Mouse (Mus musculus): ENCODE data around the gene AC170998.1. TPM values are rescaled to one million over a fixed set of nuclear protein-coding genes. Genes with fewer than 3 reads are reported as not detected.
A peak's percentile ranks its signal among the peaks of the same experiment; 100 is the strongest.

Gene AC170998.1
- polyA plus RNA-seq, 1 experiment, result 2.0 TPM

- no peak for TF ChIP-seq POLR2A (IDR thresholded peaks at IDR 0.05; ENCODE audit: borderline replicate concordance, insufficient read depth, low read length)
- TF ChIP-seq CTCF (IDR thresholded peaks at IDR 0.05; ENCODE audit: borderline replicate concordance, insufficient read depth, low read depth, low read length), result no peak
- H3K27me3 ChIP-seq (ENCODE audit: control insufficient read depth, insufficient read depth, low read length), result no peaks in the 10 kb centered on the region
- 3% methylated on average over 4 of the region's 4 CpGs for WGBS
- peak; percentile 47 to 71 for DNase-seq
- H3K4me3 ChIP-seq (replicated peaks; ENCODE audit: insufficient read depth, low read depth, low read length), result no peak overlapping the region
- peak overlapping the region; percentile 96 for H3K27ac ChIP-seq (ENCODE audit: insufficient read depth, low read length)
- H3K4me1 ChIP-seq (ENCODE audit: control insufficient read depth, insufficient read depth, low read length), result peaks cover 26% of the 10 kb centered on the region
These were observed 27.6 kb upstream of the AC170998.1 start for GRCm38 (mm10) chr17:28698245-28698644.

DNA sequence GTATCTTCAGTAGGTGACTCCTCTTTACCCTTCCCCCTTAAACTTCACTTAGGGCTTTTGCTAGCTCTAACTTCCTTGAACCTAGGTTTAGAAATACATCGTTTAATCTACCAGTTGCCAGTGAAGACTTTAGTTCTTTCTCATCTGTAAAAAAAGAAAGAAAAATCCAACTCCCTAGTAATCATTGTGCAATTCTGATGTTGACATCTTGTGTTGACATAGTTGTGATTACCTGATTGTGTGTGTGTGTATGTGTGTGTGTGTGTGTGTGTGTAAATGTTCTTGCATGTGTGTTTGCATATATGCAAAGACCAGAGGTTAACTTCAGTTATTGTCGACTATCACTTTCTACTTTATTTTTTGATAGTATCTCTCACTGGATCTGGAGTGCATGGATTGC is 27.2 kb upstream of the AC170998.1 start:
- WGBS, result 72% methylated on average over 2 of the region's 2 CpGs
- no peak for TF ChIP-seq CTCF (IDR thresholded peaks at IDR 0.05; ENCODE audit: borderline replicate concordance, insufficient read depth, low read depth, low read length)
- TF ChIP-seq POLR2A (IDR thresholded peaks at IDR 0.05; ENCODE audit: borderline replicate concordance, insufficient read depth, low read length), result no peak
- H3K27ac ChIP-seq (ENCODE audit: insufficient read depth, low read length), result 0 out of 2 replicates have a peak overlapping the region, but pooled peaks have one; percentile 96

DNA sequence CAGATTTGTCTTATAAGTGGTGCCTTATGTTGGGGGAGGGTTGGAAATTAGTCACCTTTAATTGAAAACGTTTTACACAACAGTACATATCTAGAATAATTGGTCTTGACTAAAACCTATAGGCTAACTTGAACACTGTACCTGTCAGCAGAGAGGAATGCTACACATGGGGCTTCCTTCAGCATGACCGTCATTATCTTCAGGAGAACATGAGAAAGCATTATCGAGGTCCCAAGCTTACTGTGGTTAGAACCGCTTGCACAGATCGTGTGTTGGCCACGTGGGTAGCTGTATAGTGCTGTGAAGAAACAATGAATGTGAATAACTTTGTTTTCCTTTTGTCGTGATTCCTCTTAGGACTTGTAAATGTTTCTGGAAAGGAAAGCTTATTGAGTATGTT is 26.1 kb upstream of the AC170998.1 start:
- H3K4me3 ChIP-seq (replicated peaks; ENCODE audit: insufficient read depth, low read depth, low read length), result no peak overlapping the region
- WGBS, result 69% methylated on average over 7 of the region's 7 CpGs

More for the DNA sequence above, 27.2 kb upstream of the AC170998.1 start:
- Histone ChIP-seq H3K27me3 (ENCODE audit: control insufficient read depth, insufficient read depth, low read length) (no peaks in the 10 kb centered on the region), H3K4me3 (replicated peaks; ENCODE audit: insufficient read depth, low read depth, low read length) (no peak overlapping the region), H3K4me1 (ENCODE audit: control insufficient read depth, insufficient read depth, low read length) (peaks cover 26% of the 10 kb centered on the region)
- DNase-seq, result no peak

GRCm38 (mm10) chr17:28701171-28701570 is 24.7 kb upstream of the AC170998.1 start:
- H3K4me3 ChIP-seq (replicated peaks; ENCODE audit: insufficient read depth, low read depth, low read length), result no peak overlapping the region
- no peak for DNase-seq
- no peak for TF ChIP-seq POLR2A (IDR thresholded peaks at IDR 0.05; ENCODE audit: borderline replicate concordance, insufficient read depth, low read length)
- no peak for TF ChIP-seq CTCF (IDR thresholded peaks at IDR 0.05; ENCODE audit: borderline replicate concordance, insufficient read depth, low read depth, low read length)
- H3K27me3 ChIP-seq (ENCODE audit: control insufficient read depth, insufficient read depth, low read length), result no peaks in the 10 kb centered on the region
- no peak overlapping the region for H3K27ac ChIP-seq (ENCODE audit: insufficient read depth, low read length)
- 86% methylated on average over 4 of the region's 4 CpGs for WGBS
- H3K4me1 ChIP-seq (ENCODE audit: control insufficient read depth, insufficient read depth, low read length), result peaks cover 31% of the 10 kb centered on the region

More for the DNA sequence above, 26.1 kb upstream of the AC170998.1 start:
- Histone ChIP-seq H3K4me1 (ENCODE audit: control insufficient read depth, insufficient read depth, low read length) (peaks cover 28% of the 10 kb centered on the region), H3K27ac (ENCODE audit: insufficient read depth, low read length) (no peak overlapping the region), H3K27me3 (ENCODE audit: control insufficient read depth, insufficient read depth, low read length) (no peaks in the 10 kb centered on the region)
- DNase-seq, result no peak
- TF ChIP-seq POLR2A (IDR thresholded peaks at IDR 0.05; ENCODE audit: borderline replicate concordance, insufficient read depth, low read length), result no peak
- TF ChIP-seq CTCF (IDR thresholded peaks at IDR 0.05; ENCODE audit: borderline replicate concordance, insufficient read depth, low read depth, low read length), result no peak

DNA sequence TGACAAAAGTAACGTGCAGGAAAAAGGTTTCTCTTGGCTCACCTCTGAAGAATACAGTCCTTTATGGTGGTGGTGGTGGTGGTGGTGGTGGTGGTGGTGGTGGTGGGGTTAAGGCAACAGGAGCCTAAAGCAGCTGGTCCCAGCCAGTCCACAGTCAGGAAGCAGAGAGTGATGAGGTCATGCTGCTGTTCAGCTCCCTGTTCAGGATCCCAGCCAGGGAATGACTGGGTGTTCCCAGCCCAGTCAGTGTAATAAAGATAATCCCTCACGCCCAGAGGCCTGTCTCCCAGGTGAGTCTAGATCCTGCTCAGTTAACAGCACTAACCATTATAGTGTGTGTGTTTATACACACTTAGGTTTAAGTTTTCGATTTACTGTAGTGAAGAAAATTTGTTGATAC is 24.1 kb upstream of the AC170998.1 start:
- Histone ChIP-seq H3K27ac (ENCODE audit: insufficient read depth, low read length) (no peak overlapping the region), H3K27me3 (ENCODE audit: control insufficient read depth, insufficient read depth, low read length) (no peaks in the 10 kb centered on the region), H3K4me1 (ENCODE audit: control insufficient read depth, insufficient read depth, low read length) (peaks cover 27% of the 10 kb centered on the region), H3K4me3 (replicated peaks; ENCODE audit: insufficient read depth, low read depth, low read length) (no peak overlapping the region)
- no peak for DNase-seq
- no peak for TF ChIP-seq POLR2A (IDR thresholded peaks at IDR 0.05; ENCODE audit: borderline replicate concordance, insufficient read depth, low read length)
- TF ChIP-seq CTCF (IDR thresholded peaks at IDR 0.05; ENCODE audit: borderline replicate concordance, insufficient read depth, low read depth, low read length), result no peak
- WGBS, result 78% methylated on average over 3 of the region's 3 CpGs

DNA sequence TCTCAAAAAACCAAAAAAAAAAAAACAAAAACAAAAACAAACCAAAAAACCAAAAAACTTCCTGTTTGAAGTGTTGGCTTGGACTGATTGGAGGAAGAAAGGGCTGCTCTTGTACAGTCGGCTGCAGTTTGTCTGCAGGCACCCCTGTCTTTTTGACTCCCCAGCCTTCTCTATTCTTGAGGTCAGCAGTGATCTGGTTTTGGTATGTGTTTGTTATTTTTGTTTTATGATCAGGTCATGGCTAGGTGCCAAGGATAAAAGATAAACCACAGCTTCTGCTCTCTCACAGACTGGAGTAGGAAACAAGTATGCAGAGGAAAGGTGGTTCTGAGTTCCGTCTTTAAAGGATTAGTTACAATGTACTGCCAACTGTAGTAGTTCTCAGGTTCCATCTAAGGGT is 23.2 kb upstream of the AC170998.1 start:
- 79% methylated on average over 2 of the region's 2 CpGs for WGBS
- Histone ChIP-seq H3K27ac (ENCODE audit: insufficient read depth, low read length) (no peak overlapping the region), H3K4me1 (ENCODE audit: control insufficient read depth, insufficient read depth, low read length) (peaks cover 19% of the 10 kb centered on the region), H3K4me3 (replicated peaks; ENCODE audit: insufficient read depth, low read depth, low read length) (no peak overlapping the region), H3K27me3 (ENCODE audit: control insufficient read depth, insufficient read depth, low read length) (no peaks in the 10 kb centered on the region)
- no peak for DNase-seq
- TF ChIP-seq CTCF (IDR thresholded peaks at IDR 0.05; ENCODE audit: borderline replicate concordance, insufficient read depth, low read depth, low read length), result no peak
- no peak for TF ChIP-seq POLR2A (IDR thresholded peaks at IDR 0.05; ENCODE audit: borderline replicate concordance, insufficient read depth, low read length)

- no peak overlapping the region for H3K27ac ChIP-seq (ENCODE audit: insufficient read depth, low read length)
- TF ChIP-seq CTCF (IDR thresholded peaks at IDR 0.05; ENCODE audit: borderline replicate concordance, insufficient read depth, low read depth, low read length) (no peak), POLR2A (IDR thresholded peaks at IDR 0.05; ENCODE audit: borderline replicate concordance, insufficient read depth, low read length) (no peak)
- no peak for DNase-seq
- 28% methylated on average over 1 of the region's 1 CpGs for WGBS
- H3K27me3 ChIP-seq (ENCODE audit: control insufficient read depth, insufficient read depth, low read length), result no peaks in the 10 kb centered on the region
- no peak overlapping the region for H3K4me3 ChIP-seq (replicated peaks; ENCODE audit: insufficient read depth, low read depth, low read length)
- peaks cover 25% of the 10 kb centered on the region for H3K4me1 ChIP-seq (ENCODE audit: control insufficient read depth, insufficient read depth, low read length)
These were observed 19.2 kb upstream of the AC170998.1 start for GRCm38 (mm10) chr17:28706697-28707096.

DNA sequence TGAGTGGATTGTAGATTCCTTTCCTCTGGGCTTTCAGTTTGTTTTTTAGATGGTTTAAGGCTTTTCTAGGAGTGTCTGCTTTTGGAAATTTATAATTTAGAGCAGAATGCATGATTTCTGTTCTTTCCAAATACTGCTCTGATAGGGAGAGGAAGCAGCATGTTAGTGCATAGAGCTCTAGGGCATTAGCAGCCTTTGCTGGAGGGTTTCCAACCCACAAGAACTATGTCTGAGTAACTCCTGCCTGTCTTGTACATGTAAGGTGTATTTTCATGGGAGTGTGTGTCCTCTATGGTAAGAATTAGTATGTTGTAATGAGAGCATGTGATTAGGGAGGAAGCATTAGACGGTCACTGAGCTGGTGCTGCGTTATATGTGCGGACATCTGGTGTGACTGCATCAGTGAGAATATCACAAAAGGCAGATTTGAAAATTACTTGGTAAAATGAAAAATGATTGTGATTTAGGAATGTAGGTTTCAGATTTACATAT is 18.7 kb upstream of the AC170998.1 start:
- Histone ChIP-seq H3K27me3 (ENCODE audit: control insufficient read depth, insufficient read depth, low read length) (no peaks in the 10 kb centered on the region), H3K4me3 (replicated peaks; ENCODE audit: insufficient read depth, low read depth, low read length) (no peak overlapping the region), H3K4me1 (ENCODE audit: control insufficient read depth, insufficient read depth, low read length) (peaks cover 22% of the 10 kb centered on the region), H3K27ac (ENCODE audit: insufficient read depth, low read length) (no peak overlapping the region)
- DNase-seq, result no peak
- TF ChIP-seq CTCF (IDR thresholded peaks at IDR 0.05; ENCODE audit: borderline replicate concordance, insufficient read depth, low read depth, low read length), result no peak
- no peak for TF ChIP-seq POLR2A (IDR thresholded peaks at IDR 0.05; ENCODE audit: borderline replicate concordance, insufficient read depth, low read length)
- 73% methylated on average over 3 of the region's 3 CpGs for WGBS
